Mouse (Mus musculus) frontal cortex, adult 2 months (tissue): Measurements from ENCODE around the gene Crtc1. TPM values are rescaled to one million over a fixed set of nuclear protein-coding genes. Genes with fewer than 3 reads are reported as not detected.

Experiments
- DNase-seq, 2 experiments: peaks; one replicate each; pipeline ENCODE4 v3.0.0; 2022; ENCODE audit warnings: low spot score in 1 of 2; ENCODE audit errors: extremely low spot score in 1 of 2
- polyA plus RNA-seq: library from polyadenylated mRNA; depleted of rRNA; stranded (reverse); fragments of >200 nt; gene quantifications from 2 replicates; pipeline ENCODE4 v1.2.3, GENCODE M21; 2012

Crtc1 gene
- polyA plus RNA-seq, 1 experiment: 103 TPM

- DNase-seq: no peak
Measured at GRCm38 (mm10) chr8:70426300-70426907, 13.0 kb downstream of the Crtc1 start.

GRCm38 (mm10) chr8:70422722-70423121, 16.7 kb downstream of the Crtc1 start:
- no peak for DNase-seq

- no peak for DNase-seq
Measured at GRCm38 (mm10) chr8:70421349-70422104, 17.9 kb downstream of the Crtc1 start.

GRCm38 (mm10) chr8:70419879-70420643, 19.3 kb downstream of the Crtc1 start:
- no peak for DNase-seq

GRCm38 (mm10) chr8:70418954-70419353, 20.4 kb downstream of the Crtc1 start:
- DNase-seq: peak; percentile 53 to 74

GRCm38 (mm10) chr8:70417914-70418313, 21.5 kb downstream of the Crtc1 start:
- DNase-seq: peak; percentile 86 to 90

GRCm38 (mm10) chr8:70416941-70417340, 22.4 kb downstream of the Crtc1 start:
- DNase-seq: peak; percentile 65 to 74

- peak in 1 of 2 experiments; percentile 77 for DNase-seq
Measured at GRCm38 (mm10) chr8:70415540-70416451, 23.6 kb downstream of the Crtc1 start.

- no peak for DNase-seq
Measured at GRCm38 (mm10) chr8:70414310-70414946, 25.0 kb downstream of the Crtc1 start.

- no peak for DNase-seq
Measured at GRCm38 (mm10) chr8:70410281-70410680, 29.1 kb downstream of the Crtc1 start.

- DNase-seq: peak in 1 of 2 experiments; percentile 41
Measured at GRCm38 (mm10) chr8:70409455-70409871, 29.9 kb downstream of the Crtc1 start.

- DNase-seq: no peak
Measured at GRCm38 (mm10) chr8:70409019-70409418, 30.4 kb downstream of the Crtc1 start.

GRCm38 (mm10) chr8:70408301-70408700, 31.1 kb downstream of the Crtc1 start:
- DNase-seq: no peak

- DNase-seq: no peak
Measured at GRCm38 (mm10) chr8:70406427-70407069, 32.8 kb downstream of the Crtc1 start.

- no peak for DNase-seq
Measured at GRCm38 (mm10) chr8:70405189-70405588, 34.2 kb downstream of the Crtc1 start.

GRCm38 (mm10) chr8:70404212-70404611, 35.2 kb downstream of the Crtc1 start:
- DNase-seq: no peak

- DNase-seq: no peak
Measured at GRCm38 (mm10) chr8:70397611-70398563, 41.5 kb downstream of the Crtc1 start.

- no peak for DNase-seq
Measured at GRCm38 (mm10) chr8:70396184-70396583, 43.2 kb downstream of the Crtc1 start.
